Mouse (Mus musculus) limb, embryonic 14.5 days (tissue): Measurements from ENCODE around the gene Abcc3. TPM values are rescaled to one million over a fixed set of nuclear protein-coding genes. Genes with fewer than 3 reads are reported as not detected.

Source experiments
- ATAC-seq: fragments of 200-750 bp; cut with Nextera tagmentation; 2 replicates; pipeline ENCODE4 v1.8.0; 2017; ENCODE audit warnings: low read depth, moderate number of reproducible peaks, moderate TSS enrichment; ENCODE audit not compliant: low FRiP score
- DNase-seq: peaks from one replicate; pipeline ENCODE4 v3.0.0-alpha.2; 2015; ENCODE audit warnings: low spot score
- H3K27ac ChIP-seq: fragments of 300-500 bp; sonication (generic); replicated peaks from 2 replicates; pipeline ENCODE4 v1.5.1; 2014; ENCODE audit warnings: low read depth, mild to moderate bottlenecking, low read length, moderate library complexity, mixed read lengths
- H3K27me3 ChIP-seq: fragments of 300-500 bp; sonication (generic); 2 replicates; pipeline ENCODE4 v1.6.1; 2014; ENCODE audit warnings: low read length, mixed read lengths; ENCODE audit not compliant: control insufficient read depth, insufficient read depth
- H3K36me3 ChIP-seq: fragments of 300-500 bp; sonication (generic); 2 replicates; pipeline ENCODE4 v1.6.1; 2014; ENCODE audit warnings: mild to moderate bottlenecking, low read length, moderate library complexity, mixed read lengths; ENCODE audit not compliant: control insufficient read depth, insufficient read depth
- H3K4me1 ChIP-seq: fragments of 300-500 bp; sonication (generic); 2 replicates; pipeline ENCODE4 v1.6.1; 2014; ENCODE audit warnings: antibody characterized with exemption, low read length, mixed read lengths; ENCODE audit not compliant: control insufficient read depth, insufficient read depth
- H3K4me2 ChIP-seq: fragments of 300-500 bp; sonication (generic); replicated peaks from 2 replicates; pipeline ENCODE4 v1.6.1; 2014; ENCODE audit warnings: low read depth, mild to moderate bottlenecking, low read length, moderate library complexity; ENCODE audit not compliant: severe bottlenecking
- H3K4me3 ChIP-seq: fragments of 300-500 bp; sonication (generic); replicated peaks from 2 replicates; pipeline ENCODE4 v1.5.1; 2014; ENCODE audit warnings: low read length
- H3K9ac ChIP-seq: fragments of 300-500 bp; sonication (generic); 2 replicates; pipeline ENCODE4 v1.6.1; 2014; ENCODE audit warnings: mild to moderate bottlenecking, low read depth, low read length, moderate library complexity; ENCODE audit not compliant: severe bottlenecking
- H3K9me3 ChIP-seq: fragments of 300-500 bp; sonication (generic); 2 replicates; pipeline ENCODE4 v1.6.1; 2016; ENCODE audit warnings: low read length; ENCODE audit not compliant: control insufficient read depth
- POLR2A ChIP-seq: fragments of 200-500 bp; IDR thresholded peaks from 2 replicates; pipeline ENCODE4 v1.8.0; 2012; ENCODE audit warnings: inconsistent platforms, mild to moderate bottlenecking, moderate library complexity, borderline replicate concordance; ENCODE audit not compliant: insufficient read depth, insufficient read length; ENCODE audit errors: extremely low read depth
- WGBS: fragments of 180-500 bp; shearing (Covaris S2); extraction: QIAGEN DNeasy Blood & Tissue Kit; methylation state at CpG from one replicate; pipeline ENCODE4 v1.1.7; 2014; 5-methylcytosine and 5-hydroxymethylcytosine counted together
- polyA plus RNA-seq, 2 experiments: library from polyadenylated mRNA; depleted of rRNA in 1 of 2; stranded (reverse) in 1 of 2; unstranded in 1 of 2; fragments of >200 nt; fragmentation: Nextera tagmentation in 1 of 2; extraction: Ambion mirVana in 1 of 2; gene quantifications; 2 replicates each; pipeline versions ENCODE4 v1.2.1 to v1.2.3; 2012 to 2014

The Abcc3 gene
- polyA plus RNA-seq, 2 experiments, result 1.0 to 1.3 TPM

GRCm38 (mm10) chr11:94346611-94347010 lies 46.2 kb downstream of the Abcc3 start:
- ATAC-seq (no peak), DNase-seq (no peak)
- peaks cover 23% of the 10 kb centered on the region for H3K4me1 ChIP-seq
- H3K4me3 ChIP-seq, result no peak overlapping the region
- H3K27me3 ChIP-seq, result no peaks in the 10 kb centered on the region
- no peak overlapping the region for H3K27ac ChIP-seq
- WGBS, result 47% methylated on average over 3 of the region's 3 CpGs
- H3K9ac ChIP-seq, result no peak overlapping the region
- 0 out of 2 replicates have a peak, but pooled peaks cover 3% of the 10 kb centered on the region for H3K36me3 ChIP-seq
- no peak overlapping the region for H3K4me2 ChIP-seq
- no peaks in the 10 kb centered on the region for H3K9me3 ChIP-seq
- TF ChIP-seq POLR2A, result no peak

GRCm38 (mm10) chr11:94345926-94346325 lies 46.9 kb downstream of the Abcc3 start:
- DNase-seq, result no peak

GRCm38 (mm10) chr11:94344470-94344869 lies 48.3 kb downstream of the Abcc3 start:
- no peak overlapping the region for H3K4me2 ChIP-seq
- H3K27ac ChIP-seq, result peak overlapping the region; percentile 64
- H3K9ac ChIP-seq, result 0 out of 2 replicates have a peak overlapping the region, but pooled peaks have one; percentile 5
- no peaks in the 10 kb centered on the region for H3K27me3 ChIP-seq
- H3K36me3 ChIP-seq, result peaks cover 19% of the 10 kb centered on the region
- no peak for TF ChIP-seq POLR2A
- H3K4me3 ChIP-seq, result no peak overlapping the region
- peaks cover 23% of the 10 kb centered on the region for H3K4me1 ChIP-seq
- 0% methylated on average over 1 of the region's 1 CpGs for WGBS
- no peaks in the 10 kb centered on the region for H3K9me3 ChIP-seq
- peak; percentile 44 for ATAC-seq
- DNase-seq, result no peak

More at GRCm38 (mm10) chr11:94345926-94346325, 46.9 kb downstream of the Abcc3 start:
- Histone ChIP-seq H3K9ac (no peak overlapping the region), H3K27ac (no peak overlapping the region), H3K4me2 (no peak overlapping the region), H3K9me3 (no peaks in the 10 kb centered on the region), H3K4me1 (peaks cover 23% of the 10 kb centered on the region), H3K27me3 (no peaks in the 10 kb centered on the region), H3K4me3 (no peak overlapping the region), H3K36me3 (0 out of 2 replicates have a peak, but pooled peaks cover 8% of the 10 kb centered on the region)
- 84% methylated on average over 10 of the region's 10 CpGs for WGBS
- no peak for ATAC-seq
- TF ChIP-seq POLR2A, result no peak

GRCm38 (mm10) chr11:94343955-94344358 lies 48.8 kb downstream of the Abcc3 start:
- 24% methylated on average over 5 of the region's 5 CpGs for WGBS
- H3K27ac ChIP-seq, result peak overlapping the region; percentile 64
- H3K9ac ChIP-seq, result no peak overlapping the region
- no peak for TF ChIP-seq POLR2A
- H3K36me3 ChIP-seq, result peaks cover 24% of the 10 kb centered on the region
- ATAC-seq (no peak), DNase-seq (no peak)
- H3K4me1 ChIP-seq, result peaks cover 23% of the 10 kb centered on the region
- no peaks in the 10 kb centered on the region for H3K27me3 ChIP-seq
- no peak overlapping the region for H3K4me2 ChIP-seq
- H3K4me3 ChIP-seq, result no peak overlapping the region
- no peaks in the 10 kb centered on the region for H3K9me3 ChIP-seq

GRCm38 (mm10) chr11:94342114-94342905 lies 50.5 kb downstream of the Abcc3 start:
- WGBS, result 24% methylated on average over 13 of the region's 13 CpGs
- no peak for ATAC-seq
- no peaks in the 10 kb centered on the region for H3K27me3 ChIP-seq
- no peak overlapping the region for H3K4me2 ChIP-seq
- peaks cover 23% of the 10 kb centered on the region for H3K4me1 ChIP-seq
- 0 out of 2 replicates have a peak overlapping the region, but pooled peaks have one; percentile 13 for H3K27ac ChIP-seq
- no peak overlapping the region for H3K9ac ChIP-seq
- TF ChIP-seq POLR2A, result no peak
- no peaks in the 10 kb centered on the region for H3K9me3 ChIP-seq
- no peak overlapping the region for H3K4me3 ChIP-seq
- no peak for DNase-seq
- H3K36me3 ChIP-seq, result peaks cover 40% of the 10 kb centered on the region
